Mouse (Mus musculus): Measurements from ENCODE around the gene Rpap1.
A peak's percentile ranks its signal among the peaks of the same experiment; 100 is the strongest.
"Not testable (repeated sequence)": the region's sequence is repeated elsewhere in the genome, so short reads cannot be mapped to it uniquely, and the experiment has no call there.

The Rpap1 gene

GRCm38 (mm10) chr2:119740567-119740966 is 46.8 kb downstream of the Rpap1 start:
- Histone ChIP-seq H3K9me3 (ENCODE audit: low read length) (no peaks in the 10 kb centered on the region), H3K4me3 (replicated peaks; ENCODE audit: low read length) (0 out of 2 replicates have a peak overlapping the region, but pooled peaks have one; percentile 90), H3K36me3 (ENCODE audit: insufficient read depth, low read length) (peaks cover 4% of the 10 kb centered on the region), H3K4me1 (replicated peaks; ENCODE audit: low read depth, low read length) (peaks cover 61% of the 10 kb centered on the region), H3K27me3 (ENCODE audit: insufficient read depth, low read length) (peaks cover 58% of the 10 kb centered on the region)
- TF ChIP-seq POU5F1 (IDR thresholded peaks at IDR 0.05; ENCODE audit: borderline replicate concordance, low read length) (no peak), NANOG (IDR thresholded peaks at IDR 0.05; ENCODE audit: borderline replicate concordance, low read length) (no peak), CTCF (conservative IDR thresholded peaks at IDR 0.05; ENCODE audit: low read length) (no peak)

- Histone ChIP-seq H3K9me3 (ENCODE audit: low read length) (no peaks in the 10 kb centered on the region), H3K27me3 (ENCODE audit: insufficient read depth, low read length) (peaks cover 30% of the 10 kb centered on the region), H3K4me3 (replicated peaks; ENCODE audit: low read length) (peak overlapping the region; percentile 62), H3K36me3 (ENCODE audit: insufficient read depth, low read length) (peaks cover 35% of the 10 kb centered on the region), H3K4me1 (replicated peaks; ENCODE audit: low read depth, low read length) (peaks cover 52% of the 10 kb centered on the region)
- TF ChIP-seq CTCF (conservative IDR thresholded peaks at IDR 0.05; ENCODE audit: low read length) (no peak), NANOG (IDR thresholded peaks at IDR 0.05; ENCODE audit: borderline replicate concordance, low read length) (no peak), POU5F1 (IDR thresholded peaks at IDR 0.05; ENCODE audit: borderline replicate concordance, low read length) (no peak)
Measured at GRCm38 (mm10) chr2:119737124-119737523, 50.2 kb downstream of the Rpap1 start.

- TF ChIP-seq POU5F1 (IDR thresholded peaks at IDR 0.05; ENCODE audit: borderline replicate concordance, low read length) (no peak), NANOG (IDR thresholded peaks at IDR 0.05; ENCODE audit: borderline replicate concordance, low read length) (peak; percentile 98)
- H3K4me3 ChIP-seq (replicated peaks; ENCODE audit: low read length): no peak overlapping the region
Measured at GRCm38 (mm10) chr2:119730735-119731134, 56.6 kb downstream of the Rpap1 start.

GRCm38 (mm10) chr2:119727762-119728416 is 59.4 kb downstream of the Rpap1 start:
- H3K4me3 ChIP-seq (replicated peaks; ENCODE audit: low read length): no peak overlapping the region
- H3K36me3 ChIP-seq (ENCODE audit: insufficient read depth, low read length): peaks cover 90% of the 10 kb centered on the region
- H3K4me1 ChIP-seq (replicated peaks; ENCODE audit: low read depth, low read length): peaks cover 20% of the 10 kb centered on the region

More at GRCm38 (mm10) chr2:119730735-119731134, 56.6 kb downstream of the Rpap1 start:
- H3K36me3 ChIP-seq (ENCODE audit: insufficient read depth, low read length): peaks cover 92% of the 10 kb centered on the region
- peaks cover 28% of the 10 kb centered on the region for H3K4me1 ChIP-seq (replicated peaks; ENCODE audit: low read depth, low read length)
- no peaks in the 10 kb centered on the region for H3K27me3 ChIP-seq (ENCODE audit: insufficient read depth, low read length)
- no peaks in the 10 kb centered on the region for H3K9me3 ChIP-seq (ENCODE audit: low read length)

GRCm38 (mm10) chr2:119721070-119721469 is 66.3 kb downstream of the Rpap1 start:
- Histone ChIP-seq H3K36me3 (ENCODE audit: insufficient read depth, low read length) (peaks cover 85% of the 10 kb centered on the region), H3K9me3 (ENCODE audit: low read length) (no peaks in the 10 kb centered on the region), H3K4me3 (replicated peaks; ENCODE audit: low read length) (no peak overlapping the region), H3K27me3 (ENCODE audit: insufficient read depth, low read length) (no peaks in the 10 kb centered on the region), H3K4me1 (replicated peaks; ENCODE audit: low read depth, low read length) (peaks cover 14% of the 10 kb centered on the region)
- TF ChIP-seq POU5F1 (IDR thresholded peaks at IDR 0.05; ENCODE audit: borderline replicate concordance, low read length): no peak
- TF ChIP-seq CTCF (conservative IDR thresholded peaks at IDR 0.05; ENCODE audit: low read length): no peak

More at GRCm38 (mm10) chr2:119727762-119728416, 59.4 kb downstream of the Rpap1 start:
- Histone ChIP-seq H3K27me3 (ENCODE audit: insufficient read depth, low read length) (no peaks in the 10 kb centered on the region), H3K9me3 (ENCODE audit: low read length) (no peaks in the 10 kb centered on the region)
- TF ChIP-seq CTCF (conservative IDR thresholded peaks at IDR 0.05; ENCODE audit: low read length): no peak
- no peak for TF ChIP-seq POU5F1 (IDR thresholded peaks at IDR 0.05; ENCODE audit: borderline replicate concordance, low read length)
- no peak for TF ChIP-seq NANOG (IDR thresholded peaks at IDR 0.05; ENCODE audit: borderline replicate concordance, low read length)

GRCm38 (mm10) chr2:119715868-119716267 is 71.5 kb downstream of the Rpap1 start:
- H3K4me1 ChIP-seq (replicated peaks; ENCODE audit: low read depth, low read length): peaks cover 16% of the 10 kb centered on the region

More at GRCm38 (mm10) chr2:119715868-119716267, 71.5 kb downstream of the Rpap1 start:
- peaks cover 86% of the 10 kb centered on the region for H3K36me3 ChIP-seq (ENCODE audit: insufficient read depth, low read length)
- not testable (repeated sequence) for H3K9me3 ChIP-seq (ENCODE audit: low read length); H3K27me3 ChIP-seq (ENCODE audit: insufficient read depth, low read length); H3K4me3 ChIP-seq (replicated peaks; ENCODE audit: low read length)

Data from E14TG2a.4 (cell line).